Mouse (Mus musculus): Measurements from ENCODE around the gene Dnaaf5.

DNA sequence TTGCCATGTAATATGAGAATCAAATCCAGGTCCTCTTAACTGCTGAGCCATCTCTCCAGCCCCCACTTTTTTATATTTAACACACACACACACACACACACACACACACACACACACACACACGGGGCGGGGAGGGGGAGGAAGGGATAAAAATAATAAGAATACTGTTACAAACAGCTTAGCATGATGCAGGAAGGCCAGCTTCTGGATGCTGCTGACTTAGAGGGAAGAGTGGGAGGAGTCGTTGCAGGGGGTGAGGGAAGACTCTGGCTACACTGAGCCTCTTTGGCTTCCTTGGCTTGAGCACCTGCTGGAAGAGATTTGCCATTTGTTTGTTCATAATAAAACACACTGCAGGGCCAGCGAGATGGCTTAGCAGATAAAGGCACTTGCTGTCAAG is 34.9 kb downstream of the Dnaaf5 start:
- TF ChIP-seq POLR2A (IDR thresholded peaks at IDR 0.05; ENCODE audit: insufficient read length, low read depth) (no peak), E2F4 (IDR thresholded peaks at IDR 0.05; ENCODE audit: insufficient read depth) (no peak), REST (IDR thresholded peaks at IDR 0.05; ENCODE audit: insufficient read depth, insufficient read length) (no peak), TCF3 (IDR thresholded peaks at IDR 0.05; ENCODE audit: insufficient read length, low read depth) (no peak), SRF (IDR thresholded peaks at IDR 0.05; ENCODE audit: control insufficient read depth, insufficient read length, low read depth) (no peak), MAX (IDR thresholded peaks at IDR 0.05; ENCODE audit: low read depth) (no peak), MYOD1 (IDR thresholded peaks at IDR 0.05; ENCODE audit: control insufficient read depth in 1 of 3, insufficient read length in 2 of 3, low read depth in 2 of 3) (no peak), POLR2AphosphoS2 (IDR thresholded peaks at IDR 0.05; ENCODE audit: insufficient read length, low read depth) (no peak)
